Mouse (Mus musculus) lung, embryonic 15.5 days (tissue): ENCODE measurements around the gene Shkbp1. TPM values are rescaled to one million over a fixed set of nuclear protein-coding genes. Genes with fewer than 3 reads are reported as not detected.

Experiments
- ATAC-seq: fragments of 200-750 bp; cut with Nextera tagmentation; 2 replicates; pipeline ENCODE4 v1.8.0; 2017; ENCODE audit warnings: moderate number of reproducible peaks, borderline replicate concordance; ENCODE audit not compliant: low FRiP score, low TSS enrichment; ENCODE audit errors: extremely low read depth
- H3K27ac ChIP-seq: fragments of 300-500 bp; sonication (generic); 2 replicates; pipeline ENCODE4 v1.5.1; 2015; ENCODE audit warnings: moderate library complexity, mild to moderate bottlenecking, inconsistent platforms
- H3K27me3 ChIP-seq: fragments of 300-500 bp; sonication (generic); 2 replicates; pipeline ENCODE4 v1.6.1; 2015; ENCODE audit warnings: inconsistent platforms
- H3K36me3 ChIP-seq: fragments of 300-500 bp; sonication (generic); 2 replicates; pipeline ENCODE4 v1.6.1; 2015; ENCODE audit warnings: inconsistent platforms
- H3K4me1 ChIP-seq: fragments of 300-500 bp; sonication (generic); 2 replicates; pipeline ENCODE4 v1.6.1; 2015; ENCODE audit warnings: inconsistent platforms
- H3K4me2 ChIP-seq: fragments of 300-500 bp; sonication (generic); 2 replicates; pipeline ENCODE4 v1.6.1; 2015; ENCODE audit warnings: inconsistent platforms, mild to moderate bottlenecking, moderate library complexity
- H3K4me3 ChIP-seq: fragments of 300-500 bp; sonication (generic); 2 replicates; pipeline ENCODE4 v1.5.1; 2015; ENCODE audit warnings: mild to moderate bottlenecking, inconsistent platforms
- H3K9ac ChIP-seq: fragments of 300-500 bp; sonication (generic); 2 replicates; pipeline ENCODE4 v1.6.1; 2015; ENCODE audit warnings: inconsistent platforms
- H3K9me3 ChIP-seq: fragments of 300-500 bp; sonication (generic); 2 replicates; pipeline ENCODE4 v1.6.1; 2016; ENCODE audit warnings: inconsistent platforms
- WGBS: fragments of 180-500 bp; shearing (Covaris S2); methylation state at CpG from one replicate; pipeline ENCODE4 v1.1.7; 2015; 5-methylcytosine and 5-hydroxymethylcytosine counted together
- polyA plus RNA-seq: library from polyadenylated mRNA; unstranded; fragments of >200 nt; fragmentation: Nextera tagmentation; extraction: Ambion mirVana; gene quantifications from 2 replicates; pipeline ENCODE4 v1.2.1, GENCODE M21; 2015

The Shkbp1 gene
- polyA plus RNA-seq, 1 experiment from 2014 or later: 51.4 TPM

DNA sequence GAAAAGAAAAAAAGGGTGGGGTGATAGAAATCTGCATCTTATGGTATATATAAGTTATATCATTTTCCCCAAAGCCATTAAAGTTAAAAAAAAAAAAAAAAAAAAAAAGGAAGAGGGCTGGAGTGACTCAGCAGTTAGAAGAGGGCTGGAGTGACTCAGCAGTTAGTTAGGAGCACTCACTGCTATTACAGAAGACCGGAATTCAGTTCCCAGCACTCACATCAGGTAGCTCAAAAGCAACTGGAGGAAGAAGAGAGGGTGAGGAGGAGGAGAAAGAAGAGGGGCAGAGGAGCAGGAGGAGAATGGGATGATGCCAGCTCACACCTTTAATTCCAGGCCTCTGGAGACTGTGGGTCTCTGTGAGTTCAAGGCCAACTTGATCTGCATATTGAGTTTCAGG, 27.4 kb upstream of the Shkbp1 start:
- 69% methylated on average over 1 of the region's 1 CpGs for WGBS
- Histone ChIP-seq H3K4me2 (no peak overlapping the region), H3K27me3 (no peaks in the 10 kb centered on the region), H3K9me3 (no peaks in the 10 kb centered on the region), H3K9ac (no peak overlapping the region), H3K27ac (no peak overlapping the region), H3K36me3 (no peaks in the 10 kb centered on the region), H3K4me3 (no peak overlapping the region), H3K4me1 (no peaks in the 10 kb centered on the region)
- no peak for ATAC-seq

DNA sequence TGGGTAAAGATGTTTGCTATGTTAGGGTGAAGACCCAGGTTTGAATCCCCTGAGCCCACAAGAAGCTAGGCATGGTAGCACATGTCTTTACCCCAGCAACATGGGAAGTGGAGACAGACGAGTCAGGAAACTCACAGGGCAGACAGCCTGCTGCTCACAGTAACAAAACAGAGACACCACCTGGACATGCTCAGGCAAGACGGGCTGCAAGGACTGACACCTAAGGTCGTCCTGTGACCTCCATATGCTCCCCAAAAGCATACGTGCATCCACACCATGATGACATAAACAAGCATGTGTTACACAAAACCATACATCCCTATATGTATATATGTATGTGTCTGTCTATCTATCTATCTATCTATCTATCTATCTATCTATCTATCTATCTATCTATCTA, 25.7 kb upstream of the Shkbp1 start:
- no peak overlapping the region for H3K27ac ChIP-seq
- WGBS: 34% methylated on average over 4 of the region's 4 CpGs
- H3K9ac ChIP-seq: no peak overlapping the region
- no peaks in the 10 kb centered on the region for H3K9me3 ChIP-seq
- ATAC-seq: no peak
- H3K27me3 ChIP-seq: peaks cover 14% of the 10 kb centered on the region
- H3K4me2 ChIP-seq: no peak overlapping the region
- no peaks in the 10 kb centered on the region for H3K36me3 ChIP-seq
- no peak overlapping the region for H3K4me3 ChIP-seq
- H3K4me1 ChIP-seq: no peaks in the 10 kb centered on the region

DNA sequence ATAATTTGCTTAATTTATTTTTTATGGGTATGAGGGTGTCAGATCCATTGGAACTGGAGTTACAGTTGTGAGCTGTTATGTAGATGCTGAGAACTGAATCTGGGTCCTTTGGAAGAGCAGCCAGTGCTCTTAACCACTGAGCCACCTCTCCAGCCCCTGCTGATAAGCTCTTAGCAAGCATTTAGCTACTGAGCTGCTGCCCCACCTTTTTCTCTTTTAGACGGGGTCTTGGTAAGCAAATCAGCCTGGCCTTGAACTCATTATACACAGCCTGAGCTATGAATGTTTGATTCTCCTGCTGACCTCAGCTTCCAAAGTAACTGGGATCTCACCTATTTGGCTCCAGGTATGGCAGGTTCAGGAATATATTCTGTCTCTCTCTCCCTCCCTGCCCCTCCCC, 25.2 kb upstream of the Shkbp1 start:
- H3K27ac ChIP-seq: no peak overlapping the region
- no peak for ATAC-seq
- no peaks in the 10 kb centered on the region for H3K4me1 ChIP-seq
- no peak overlapping the region for H3K9ac ChIP-seq
- no peaks in the 10 kb centered on the region for H3K36me3 ChIP-seq
- peaks cover 19% of the 10 kb centered on the region for H3K27me3 ChIP-seq
- H3K4me3 ChIP-seq: no peak overlapping the region
- no peaks in the 10 kb centered on the region for H3K9me3 ChIP-seq
- 30% methylated on average over 1 of the region's 1 CpGs for WGBS
- H3K4me2 ChIP-seq: no peak overlapping the region

DNA sequence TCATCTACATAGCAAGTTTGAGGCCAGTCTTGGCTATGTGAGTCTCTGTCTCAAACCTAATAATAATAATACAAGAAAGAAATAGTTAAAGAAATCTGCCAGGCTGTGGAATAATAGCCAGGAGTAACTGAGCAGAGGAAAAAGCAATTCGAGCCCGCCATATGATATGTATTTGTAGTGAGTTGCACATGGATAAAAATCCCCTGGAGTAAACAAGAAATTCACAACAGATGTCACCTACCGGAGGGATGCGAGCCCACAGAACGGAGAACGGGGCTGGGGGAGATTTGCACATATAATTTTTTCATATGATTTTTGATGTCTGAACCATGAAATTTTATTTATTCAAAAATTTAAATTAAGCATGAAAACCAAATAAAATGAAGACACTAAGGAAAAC, 24.0 kb upstream of the Shkbp1 start:
- H3K36me3 ChIP-seq: no peaks in the 10 kb centered on the region
- no peak overlapping the region for H3K27ac ChIP-seq
- no peaks in the 10 kb centered on the region for H3K9me3 ChIP-seq
- no peak overlapping the region for H3K9ac ChIP-seq
- H3K4me2 ChIP-seq: no peak overlapping the region
- H3K4me3 ChIP-seq: no peak overlapping the region
- 91% methylated on average over 6 of the region's 6 CpGs for WGBS
- peaks cover 29% of the 10 kb centered on the region for H3K27me3 ChIP-seq
- no peak for ATAC-seq
- no peaks in the 10 kb centered on the region for H3K4me1 ChIP-seq

DNA sequence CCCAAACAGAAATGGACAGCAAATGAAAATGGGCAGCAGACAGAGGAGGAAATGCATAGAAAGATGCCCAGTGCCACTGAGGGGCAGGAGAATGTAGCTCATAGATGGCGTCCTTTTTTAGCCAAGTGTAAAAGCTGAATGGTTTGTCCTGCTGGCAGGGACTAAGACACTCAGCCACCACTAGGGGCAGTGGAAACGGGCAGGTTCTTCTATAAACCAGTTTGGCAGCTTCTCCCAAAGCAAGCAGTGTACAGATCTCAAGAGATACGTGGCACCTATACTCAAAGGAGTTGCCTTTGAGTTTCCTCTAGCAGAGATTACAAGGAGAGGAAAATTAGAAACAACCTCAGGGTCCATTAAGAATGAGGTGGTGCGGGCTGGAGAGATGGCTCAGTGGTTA, 22.6 kb upstream of the Shkbp1 start:
- 0 out of 2 replicates have a peak, but pooled peaks have one; percentile 52 for ATAC-seq
- Histone ChIP-seq H3K36me3 (no peaks in the 10 kb centered on the region), H3K9me3 (no peaks in the 10 kb centered on the region), H3K4me3 (no peak overlapping the region), H3K27me3 (peaks cover 42% of the 10 kb centered on the region), H3K4me2 (no peak overlapping the region), H3K9ac (no peak overlapping the region), H3K4me1 (no peaks in the 10 kb centered on the region), H3K27ac (no peak overlapping the region)
- WGBS: 18% methylated on average over 4 of the region's 4 CpGs

DNA sequence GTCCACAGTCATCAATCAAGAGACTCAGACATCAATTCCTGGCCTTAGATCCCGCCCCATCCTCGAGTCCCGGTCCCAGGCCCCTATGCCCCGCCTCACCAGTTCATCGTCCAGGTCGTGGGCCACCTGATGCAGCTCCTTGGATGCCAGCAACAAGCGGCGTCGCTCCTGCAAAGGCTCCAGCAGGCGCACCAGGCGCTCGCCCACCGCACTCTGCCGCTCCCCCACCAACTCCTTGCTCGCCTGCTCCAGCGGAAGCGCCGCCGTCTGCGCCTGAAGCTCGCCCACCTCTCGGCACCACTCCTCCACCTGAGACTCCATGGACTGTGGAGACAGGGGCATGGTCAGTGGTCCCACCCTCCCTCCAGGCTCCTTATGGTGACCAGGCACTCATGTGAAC, 19.5 kb upstream of the Shkbp1 start:
- 2% methylated on average over 22 of the region's 22 CpGs for WGBS
- ATAC-seq: no peak
- no peak overlapping the region for H3K9ac ChIP-seq
- no peaks in the 10 kb centered on the region for H3K9me3 ChIP-seq
- no peak overlapping the region for H3K4me2 ChIP-seq
- peaks cover 8% of the 10 kb centered on the region; the same call in 1 of the 2 replicates for H3K4me1 ChIP-seq
- H3K36me3 ChIP-seq: no peaks in the 10 kb centered on the region
- H3K27me3 ChIP-seq: peaks cover 74% of the 10 kb centered on the region
- no peak overlapping the region for H3K27ac ChIP-seq
- H3K4me3 ChIP-seq: no peak overlapping the region

DNA sequence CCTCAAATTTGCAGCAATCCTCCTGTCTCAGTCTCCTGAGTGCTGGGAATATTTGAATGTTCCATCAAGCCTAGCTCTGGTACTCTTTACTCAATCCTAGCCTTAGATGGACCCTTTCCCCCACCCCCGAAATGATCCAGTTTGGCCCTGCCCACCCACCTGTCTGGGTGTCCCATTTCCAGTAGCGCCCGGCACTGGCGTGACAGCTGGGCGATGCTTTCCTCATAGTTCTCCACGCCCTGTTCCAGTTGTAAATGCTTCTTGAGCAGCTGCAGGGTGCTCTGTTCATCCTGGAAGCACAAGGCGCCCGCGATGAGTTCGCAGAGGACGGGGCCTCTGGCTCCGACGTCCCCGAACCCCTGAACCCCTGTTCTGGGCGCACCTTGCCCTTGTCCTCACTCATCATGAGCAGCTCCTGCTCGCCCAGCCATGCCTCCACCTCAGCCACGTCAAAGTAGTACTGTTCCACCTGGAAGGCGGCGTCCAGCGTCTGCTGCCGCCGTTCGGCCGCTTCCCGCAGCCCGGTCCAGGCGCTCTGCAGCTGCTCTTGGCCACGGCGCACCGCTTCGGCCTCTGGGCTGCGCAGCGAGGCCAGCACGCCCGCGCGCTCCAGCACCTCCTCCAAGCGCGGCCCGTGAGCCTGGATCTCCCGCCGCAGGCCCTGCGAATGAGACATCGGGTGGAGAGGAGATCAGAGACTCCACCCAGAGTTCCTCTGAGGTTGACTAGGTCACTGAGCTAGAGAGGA, 16.1 kb upstream of the Shkbp1 start:
- 4% methylated on average over 44 of the region's 44 CpGs for WGBS
- Histone ChIP-seq H3K9ac (no peak overlapping the region), H3K27ac (no peak overlapping the region)

DNA sequence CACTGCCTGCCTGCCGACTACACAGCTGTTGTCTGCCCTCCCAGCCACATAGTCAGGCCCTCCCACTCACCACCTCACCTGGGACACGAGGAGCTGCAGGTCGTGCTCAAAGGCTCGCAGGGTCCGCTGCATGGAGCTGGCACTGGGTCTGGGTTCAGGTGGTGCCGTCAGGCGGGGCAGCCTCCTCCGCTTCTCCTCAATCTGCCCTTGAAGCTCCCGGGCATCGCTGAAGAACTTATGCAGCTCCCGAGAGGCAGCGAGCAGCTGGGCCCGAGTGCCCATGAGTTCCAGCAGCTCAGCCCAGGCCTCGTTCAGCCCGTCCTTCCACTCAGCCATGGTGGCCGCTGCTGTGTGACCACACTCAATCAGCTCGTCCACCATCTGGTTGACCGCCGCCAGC, 13.3 kb upstream of the Shkbp1 start:
- no peak overlapping the region for H3K9ac ChIP-seq
- peaks cover 13% of the 10 kb centered on the region for H3K4me1 ChIP-seq
- no peak for ATAC-seq
- no peak overlapping the region for H3K27ac ChIP-seq
- no peak overlapping the region for H3K4me3 ChIP-seq
- H3K9me3 ChIP-seq: no peaks in the 10 kb centered on the region; the same call in 1 of the 2 replicates
- H3K36me3 ChIP-seq: no peaks in the 10 kb centered on the region
- no peak overlapping the region for H3K4me2 ChIP-seq
- H3K27me3 ChIP-seq: peaks cover 100% of the 10 kb centered on the region
- WGBS: 76% methylated on average over 19 of the region's 19 CpGs

More for the DNA sequence above, 16.1 kb upstream of the Shkbp1 start:
- H3K36me3 ChIP-seq: no peaks in the 10 kb centered on the region
- H3K4me1 ChIP-seq: peaks cover 8% of the 10 kb centered on the region
- 0 out of 2 replicates have a peak overlapping the region, but pooled peaks have one; percentile 4 for H3K4me3 ChIP-seq
- peaks cover 97% of the 10 kb centered on the region for H3K27me3 ChIP-seq
- no peaks in the 10 kb centered on the region; the same call in 1 of the 2 replicates for H3K9me3 ChIP-seq
- no peak for ATAC-seq
- peak overlapping the region; percentile 18; the same call in 1 of the 2 replicates for H3K4me2 ChIP-seq

DNA sequence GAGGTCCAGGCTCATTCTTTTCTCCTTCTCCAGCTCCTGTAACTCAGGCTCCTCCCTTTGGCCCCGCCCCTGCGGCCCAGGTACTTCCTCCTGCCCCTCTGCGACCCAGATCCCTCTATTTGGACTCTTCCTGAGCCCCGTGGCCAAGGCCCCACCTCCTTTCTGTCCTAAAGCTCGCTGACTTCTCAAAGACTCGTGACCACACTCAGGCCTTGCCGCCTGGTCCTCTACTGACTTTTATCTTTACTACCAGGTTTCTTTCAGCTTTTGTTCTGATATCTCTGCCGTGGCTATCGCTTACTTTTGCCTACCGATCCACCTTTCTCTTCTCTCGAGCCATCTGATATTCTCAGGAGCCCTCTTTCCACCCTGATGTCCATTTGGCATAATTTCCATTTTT, 12.2 kb upstream of the Shkbp1 start:
- H3K27me3 ChIP-seq: peaks cover 100% of the 10 kb centered on the region
- H3K9me3 ChIP-seq: no peaks in the 10 kb centered on the region; the same call in 1 of the 2 replicates
- WGBS: 13% methylated on average over 11 of the region's 11 CpGs
- peak overlapping the region; percentile 38 for H3K4me2 ChIP-seq
- H3K9ac ChIP-seq: no peak overlapping the region
- no peaks in the 10 kb centered on the region for H3K36me3 ChIP-seq
- H3K4me1 ChIP-seq: peaks cover 13% of the 10 kb centered on the region
- ATAC-seq: peak; percentile 28; the same call in 1 of the 2 replicates
- H3K27ac ChIP-seq: no peak overlapping the region
- H3K4me3 ChIP-seq: peak overlapping the region; percentile 13

DNA sequence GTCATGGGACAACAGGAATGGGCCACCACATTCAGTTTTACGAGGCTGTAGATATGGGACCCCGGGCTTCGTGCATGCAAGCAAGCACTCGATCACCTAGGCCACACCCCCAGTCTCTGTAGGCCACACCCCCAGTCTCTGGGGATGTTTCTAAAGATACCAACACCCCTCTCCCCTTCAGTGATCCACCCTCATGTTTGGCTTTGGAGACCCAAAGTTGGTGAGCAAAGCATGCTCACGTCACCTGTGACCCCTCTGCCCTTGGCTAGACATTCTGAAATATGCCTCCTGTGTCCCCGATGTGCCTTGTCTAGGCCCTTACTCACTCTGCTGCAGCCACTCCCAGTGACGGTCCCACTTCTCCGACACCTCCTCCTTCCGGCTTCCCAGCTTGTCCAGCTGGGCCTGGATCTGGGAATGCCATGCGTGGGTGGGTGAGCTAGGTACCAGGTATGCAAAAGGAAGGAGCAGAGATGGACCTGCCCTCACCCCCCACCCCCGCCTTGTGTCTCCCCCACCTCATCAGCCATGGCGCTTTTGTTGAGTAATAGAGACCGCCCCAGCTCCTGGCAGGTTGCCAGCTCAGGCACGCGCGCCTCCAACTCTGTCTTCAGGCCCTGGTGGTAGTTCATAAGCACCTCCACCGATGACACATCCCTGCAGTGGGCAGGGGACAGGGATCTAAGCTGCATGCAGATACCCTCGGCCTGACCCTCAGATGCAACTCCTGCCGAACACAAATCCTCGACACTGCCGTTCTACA, 10.4 kb upstream of the Shkbp1 start:
- ATAC-seq: no peak
- no peaks in the 10 kb centered on the region for H3K36me3 ChIP-seq
- no peak overlapping the region for H3K9ac ChIP-seq
- no peak overlapping the region for H3K4me3 ChIP-seq
- 22% methylated on average over 21 of the region's 21 CpGs for WGBS
- no peak overlapping the region for H3K4me2 ChIP-seq
- peaks cover 5% of the 10 kb centered on the region; the same call in 1 of the 2 replicates for H3K4me1 ChIP-seq
- peaks cover 90% of the 10 kb centered on the region for H3K27me3 ChIP-seq
- no peaks in the 10 kb centered on the region; the same call in 1 of the 2 replicates for H3K9me3 ChIP-seq
- H3K27ac ChIP-seq: no peak overlapping the region

DNA sequence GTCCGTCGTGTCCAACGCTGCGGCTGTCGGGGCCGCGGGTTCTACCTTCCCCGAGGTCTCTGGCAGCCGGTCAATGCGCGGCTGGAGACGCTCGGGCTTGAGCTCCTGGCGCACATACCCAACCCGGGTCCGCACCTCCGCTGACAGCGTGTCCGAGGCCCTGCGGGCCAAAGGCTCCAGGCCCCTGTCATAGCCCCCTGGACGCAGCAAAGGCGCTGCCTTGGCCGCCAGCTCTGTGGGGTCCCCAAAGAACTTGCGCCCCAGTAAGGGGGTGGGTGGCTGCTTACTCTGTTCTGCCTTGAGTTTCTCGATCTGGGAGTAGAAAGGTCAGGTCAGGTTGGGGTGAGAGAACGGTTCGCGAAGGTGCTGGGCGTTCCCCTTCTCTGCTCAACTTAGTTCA, 8.6 kb upstream of the Shkbp1 start:
- Histone ChIP-seq H3K36me3 (no peaks in the 10 kb centered on the region), H3K4me2 (no peak overlapping the region), H3K9ac (no peak overlapping the region), H3K9me3 (no peaks in the 10 kb centered on the region), H3K4me3 (no peak overlapping the region), H3K27me3 (peaks cover 71% of the 10 kb centered on the region), H3K27ac (no peak overlapping the region), H3K4me1 (peaks cover 11% of the 10 kb centered on the region; the same call in 1 of the 2 replicates)
- 4% methylated on average over 29 of the region's 29 CpGs for WGBS
- ATAC-seq: no peak
